Mouse (Mus musculus) forebrain, postnatal 0 days (tissue): ENCODE measurements around the gene Apba2. TPM values are rescaled to one million over a fixed set of nuclear protein-coding genes. Genes with fewer than 3 reads are reported as not detected.
A peak's percentile ranks its signal among the peaks of the same experiment; 100 is the strongest.

Source experiments
- ATAC-seq: fragments of 200-750 bp; cut with Nextera tagmentation; 2 replicates; pipeline ENCODE4 v1.8.0; 2017; ENCODE audit warnings: mild to moderate bottlenecking, moderate library complexity
- DNase-seq: peaks from one replicate; pipeline ENCODE4 v3.0.0-alpha.2; 2015
- H3K27ac ChIP-seq: fragments of 300-500 bp; sonication (generic); 2 replicates; pipeline ENCODE4 v1.5.1; 2014; ENCODE audit warnings: low read depth, mild to moderate bottlenecking, antibody characterized with exemption, low read length, moderate library complexity, mixed read lengths
- H3K27me3 ChIP-seq: fragments of 300-500 bp; sonication (generic); 2 replicates; pipeline ENCODE4 v1.6.1; 2014; ENCODE audit warnings: mild to moderate bottlenecking, low read length, mixed read lengths; ENCODE audit not compliant: insufficient read depth
- H3K36me3 ChIP-seq: fragments of 300-500 bp; sonication (generic); 2 replicates; pipeline ENCODE4 v1.6.1; 2014; ENCODE audit warnings: mild to moderate bottlenecking, moderate library complexity; ENCODE audit not compliant: insufficient read depth
- H3K4me1 ChIP-seq: fragments of 300-500 bp; sonication (generic); 2 replicates; pipeline ENCODE4 v1.6.1; 2014; ENCODE audit warnings: antibody characterized with exemption; ENCODE audit not compliant: insufficient read depth
- H3K4me2 ChIP-seq: fragments of 300-500 bp; sonication (generic); 2 replicates; pipeline ENCODE4 v1.6.1; 2014; ENCODE audit warnings: low read depth, mild to moderate bottlenecking, moderate library complexity
- H3K4me3 ChIP-seq: fragments of 300-500 bp; sonication (generic); 2 replicates; pipeline ENCODE4 v1.5.1; 2014; ENCODE audit warnings: low read depth, low read length, mixed read lengths
- H3K9ac ChIP-seq: fragments of 300-500 bp; sonication (generic); 2 replicates; pipeline ENCODE4 v1.6.1; 2014; ENCODE audit warnings: mild to moderate bottlenecking
- H3K9me3 ChIP-seq: fragments of 300-500 bp; sonication (generic); 2 replicates; pipeline ENCODE4 v1.6.1; 2016; ENCODE audit warnings: low read length
- CTCF ChIP-seq: sonication (generic); IDR thresholded peaks from 2 replicates; pipeline ENCODE4 v1.5.1; 2016; ENCODE audit warnings: antibody characterized with exemption, control low read depth, low read depth
- WGBS: fragments of 180-500 bp; shearing (Covaris S2); extraction: QIAGEN DNeasy Blood & Tissue Kit; methylation state at CpG from one replicate; pipeline ENCODE4 v1.1.7; 2014; 5-methylcytosine and 5-hydroxymethylcytosine counted together
- polyA plus RNA-seq: library from polyadenylated mRNA; unstranded; fragments of >200 nt; fragmentation: Nextera tagmentation; extraction: Ambion mirVana; gene quantifications from 2 replicates; pipeline ENCODE4 v1.2.1, GENCODE M21; 2015
- total RNA-seq: library from RNA; depleted of rRNA; stranded (reverse); fragments of >200 nt; gene quantifications from 2 replicates; pipeline ENCODE4 v1.2.3, GENCODE M21; 2014

The Apba2 gene
- total and polyA plus RNA-seq, 2 experiments from 2014 or later, result 227 to 332 TPM

- no peak for TF ChIP-seq CTCF
- no peaks in the 10 kb centered on the region for H3K9me3 ChIP-seq
- no peaks in the 10 kb centered on the region for H3K27me3 ChIP-seq
- H3K4me3 ChIP-seq, result no peak overlapping the region
- ATAC-seq (no peak), DNase-seq (no peak)
- no peak overlapping the region for H3K4me2 ChIP-seq
- whole genome bisulfite sequencing, result 90% methylated on average over 4 of the region's 4 CpGs
- no peak overlapping the region for H3K9ac ChIP-seq
- H3K36me3 ChIP-seq, result no peaks in the 10 kb centered on the region
- H3K4me1 ChIP-seq, result no peaks in the 10 kb centered on the region
- H3K27ac ChIP-seq, result no peak overlapping the region
These were observed 117.8 kb downstream of the Apba2 start for GRCm38 (mm10) chr7:64619261-64619660.

- TF ChIP-seq CTCF, result no peak
- Histone ChIP-seq H3K4me2 (no peak overlapping the region), H3K36me3 (no peaks in the 10 kb centered on the region), H3K9me3 (no peaks in the 10 kb centered on the region), H3K9ac (no peak overlapping the region), H3K4me1 (no peaks in the 10 kb centered on the region; the same call in 1 of the 2 replicates), H3K27me3 (no peaks in the 10 kb centered on the region), H3K4me3 (no peak overlapping the region), H3K27ac (no peak overlapping the region)
- ATAC-seq, result peak; percentile 45
- 75% methylated on average over 8 of the region's 8 CpGs for whole genome bisulfite sequencing
- no peak for DNase-seq
These were observed 125.0 kb downstream of the Apba2 start for GRCm38 (mm10) chr7:64626494-64626893.

- H3K36me3 ChIP-seq, result no peaks in the 10 kb centered on the region
- H3K9ac ChIP-seq, result no peak overlapping the region
- H3K9me3 ChIP-seq, result no peaks in the 10 kb centered on the region
- no peak overlapping the region for H3K4me3 ChIP-seq
- ATAC-seq, result 0 out of 2 replicates have a peak, but pooled peaks have one; percentile 28
- TF ChIP-seq CTCF, result no peak
- no peaks in the 10 kb centered on the region; the same call in 1 of the 2 replicates for H3K4me1 ChIP-seq
- H3K27ac ChIP-seq, result no peak overlapping the region
- WGBS, result 40% methylated on average over 8 of the region's 8 CpGs
- DNase-seq, result no peak
- H3K27me3 ChIP-seq, result no peaks in the 10 kb centered on the region
- H3K4me2 ChIP-seq, result no peak overlapping the region
These were observed 126.6 kb downstream of the Apba2 start for GRCm38 (mm10) chr7:64627972-64628655.

DNA sequence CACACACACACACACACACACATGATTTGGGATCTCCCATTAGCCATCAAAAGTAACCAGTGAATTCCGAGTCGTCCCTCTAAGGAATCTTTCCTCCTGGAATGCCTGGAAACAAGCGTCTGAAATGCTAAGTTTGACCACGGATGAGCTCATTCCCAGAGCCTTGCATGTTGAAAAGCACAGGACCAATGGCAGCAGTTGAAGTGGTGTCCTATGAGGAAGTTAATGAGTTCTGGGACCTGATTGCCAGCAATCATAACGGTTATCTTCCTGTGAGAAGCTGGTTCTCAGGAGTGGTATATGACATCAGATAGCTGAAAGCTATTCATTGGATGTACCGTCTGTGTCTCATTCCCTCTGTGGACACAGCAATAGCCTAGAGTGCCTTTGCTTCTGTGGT, 129.2 kb downstream of the Apba2 start:
- Histone ChIP-seq H3K36me3 (no peaks in the 10 kb centered on the region), H3K9ac (no peak overlapping the region), H3K27ac (no peak overlapping the region), H3K4me2 (no peak overlapping the region), H3K27me3 (no peaks in the 10 kb centered on the region), H3K4me1 (no peaks in the 10 kb centered on the region; the same call in 1 of the 2 replicates), H3K4me3 (no peak overlapping the region), H3K9me3 (no peaks in the 10 kb centered on the region)
- no peak for TF ChIP-seq CTCF
- no peak for DNase-seq
- ATAC-seq, result no peak
- WGBS, result 86% methylated on average over 6 of the region's 6 CpGs

GRCm38 (mm10) chr7:64631131-64631530, 129.6 kb downstream of the Apba2 start:
- WGBS, result 69% methylated on average over 6 of the region's 6 CpGs
- Histone ChIP-seq H3K4me3 (no peak overlapping the region), H3K9me3 (no peaks in the 10 kb centered on the region), H3K4me1 (no peaks in the 10 kb centered on the region; the same call in 1 of the 2 replicates), H3K36me3 (no peaks in the 10 kb centered on the region), H3K4me2 (no peak overlapping the region), H3K9ac (no peak overlapping the region), H3K27me3 (no peaks in the 10 kb centered on the region), H3K27ac (no peak overlapping the region)
- DNase-seq (no peak), ATAC-seq (no peak)
- no peak for TF ChIP-seq CTCF

GRCm38 (mm10) chr7:64631781-64632351, 130.4 kb downstream of the Apba2 start:
- DNase-seq, result no peak
- no peak overlapping the region for H3K4me2 ChIP-seq
- H3K9me3 ChIP-seq, result no peaks in the 10 kb centered on the region
- no peak for ATAC-seq
- H3K27ac ChIP-seq, result no peak overlapping the region
- TF ChIP-seq CTCF, result no peak
- H3K36me3 ChIP-seq, result no peaks in the 10 kb centered on the region
- no peaks in the 10 kb centered on the region; the same call in 1 of the 2 replicates for H3K4me1 ChIP-seq
- WGBS, result 47% methylated on average over 6 of the region's 6 CpGs
- H3K27me3 ChIP-seq, result no peaks in the 10 kb centered on the region
- H3K4me3 ChIP-seq, result no peak overlapping the region
- no peak overlapping the region for H3K9ac ChIP-seq

DNA sequence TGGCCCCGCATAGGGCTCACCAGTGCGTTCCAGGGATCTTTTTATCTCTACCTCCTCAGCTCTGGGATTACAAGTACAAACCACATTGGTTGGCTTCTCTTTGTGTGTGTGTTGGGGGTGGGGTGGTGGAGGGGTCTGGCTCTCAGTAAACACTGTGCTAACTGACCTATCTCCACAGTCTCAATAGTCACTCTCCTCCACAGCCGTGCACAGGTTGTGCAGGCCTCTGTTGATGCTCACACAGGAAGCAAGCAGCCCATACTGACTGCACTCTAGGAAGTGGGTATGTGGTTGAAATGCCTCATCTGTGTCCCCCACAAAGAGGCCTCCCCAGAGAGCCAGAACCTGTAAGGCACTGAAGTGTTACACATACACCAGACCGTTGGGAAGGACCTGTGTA, 131.7 kb downstream of the Apba2 start:
- Histone ChIP-seq H3K36me3 (no peaks in the 10 kb centered on the region), H3K27me3 (no peaks in the 10 kb centered on the region), H3K9me3 (no peaks in the 10 kb centered on the region), H3K4me3 (no peak overlapping the region), H3K9ac (no peak overlapping the region), H3K4me2 (no peak overlapping the region), H3K4me1 (no peaks in the 10 kb centered on the region; the same call in 1 of the 2 replicates), H3K27ac (no peak overlapping the region)
- WGBS, result 56% methylated on average over 4 of the region's 4 CpGs
- no peak for ATAC-seq
- TF ChIP-seq CTCF, result no peak
- no peak for DNase-seq
